Mouse (Mus musculus) adrenal gland, postnatal 14 days (tissue): ENCODE results near the gene Cd59b. TPM values are rescaled to one million over a fixed set of nuclear protein-coding genes. Genes with fewer than 3 reads are reported as not detected.
A peak's percentile ranks its signal among the peaks of the same experiment; 100 is the strongest.
"Not testable (repeated sequence)": the region's sequence is repeated elsewhere in the genome, so short reads cannot be mapped to it uniquely, and the experiment has no call there.

Experiments
- DNase-seq: peaks from one replicate; pipeline ENCODE4 v3.0.0; 2021; ENCODE audit warnings: mixed read lengths
- total RNA-seq: library from RNA; stranded (reverse); gene quantifications from 2 replicates; pipeline ENCODE4 v1.2.3, GENCODE M21; 2021

Cd59b gene
- total RNA-seq, 1 experiment from 2014 or later = 4.6 TPM

DNA sequence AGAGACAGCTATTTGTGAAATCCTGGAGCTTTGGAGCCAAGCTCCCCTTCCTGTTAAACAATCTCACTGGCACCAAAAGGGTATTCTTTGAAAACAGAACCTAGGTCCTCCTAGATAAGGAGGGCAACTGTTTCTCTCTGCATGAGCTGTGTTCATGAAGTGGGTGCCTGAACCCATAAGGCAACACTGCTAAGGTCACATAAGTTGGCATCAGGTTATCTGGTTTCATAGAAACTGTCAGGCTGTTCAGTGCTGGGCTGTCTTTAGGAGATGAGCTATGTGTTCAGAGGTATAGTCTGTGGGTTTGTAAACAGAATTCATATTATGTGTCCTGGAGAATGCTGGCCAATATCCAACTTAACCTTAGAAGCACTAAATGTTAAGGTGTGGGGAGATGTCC, 47.5 kb downstream of the Cd59b start:
- not testable (repeated sequence) for DNase-seq

DNA sequence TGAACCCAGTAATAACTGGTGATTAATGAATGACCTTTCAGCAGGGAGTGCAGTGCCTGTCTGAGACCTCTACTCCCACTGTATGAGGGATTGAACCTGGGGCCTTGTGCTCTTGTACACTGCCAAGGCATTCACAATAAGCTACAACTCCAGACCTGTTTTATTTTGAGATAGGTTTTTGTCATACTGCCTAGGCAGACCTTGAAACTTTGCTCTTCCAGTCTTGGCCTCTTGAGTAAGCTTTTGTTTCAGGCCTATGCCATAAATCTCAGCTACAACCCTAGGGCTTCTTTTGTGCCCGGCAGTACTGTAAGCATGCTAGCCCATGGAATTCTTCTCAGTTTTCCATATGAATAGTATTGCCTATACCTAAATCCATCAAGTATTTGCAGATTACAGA, 49.4 kb downstream of the Cd59b start:
- no peak for DNase-seq

DNA sequence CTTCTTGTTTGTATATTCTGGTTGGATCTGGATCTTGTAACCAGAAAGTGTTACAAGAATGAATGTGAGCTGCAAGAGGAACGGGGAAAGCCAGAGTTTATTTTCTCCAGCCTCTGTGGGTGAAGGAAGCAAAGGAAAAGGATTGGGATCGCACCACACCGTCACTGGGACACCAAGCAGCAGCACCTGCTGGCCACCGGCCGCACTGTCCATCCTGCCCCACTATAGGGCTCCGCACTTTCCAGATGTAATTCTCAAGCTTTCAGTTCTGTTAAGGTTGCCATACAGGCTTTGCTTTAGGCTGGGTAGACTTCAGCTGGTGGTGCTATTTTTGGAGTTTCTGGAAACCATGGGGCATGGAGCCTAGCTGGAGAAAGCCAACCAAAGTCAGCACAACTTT, 50.7 kb downstream of the Cd59b start:
- DNase-seq = no peak

DNA sequence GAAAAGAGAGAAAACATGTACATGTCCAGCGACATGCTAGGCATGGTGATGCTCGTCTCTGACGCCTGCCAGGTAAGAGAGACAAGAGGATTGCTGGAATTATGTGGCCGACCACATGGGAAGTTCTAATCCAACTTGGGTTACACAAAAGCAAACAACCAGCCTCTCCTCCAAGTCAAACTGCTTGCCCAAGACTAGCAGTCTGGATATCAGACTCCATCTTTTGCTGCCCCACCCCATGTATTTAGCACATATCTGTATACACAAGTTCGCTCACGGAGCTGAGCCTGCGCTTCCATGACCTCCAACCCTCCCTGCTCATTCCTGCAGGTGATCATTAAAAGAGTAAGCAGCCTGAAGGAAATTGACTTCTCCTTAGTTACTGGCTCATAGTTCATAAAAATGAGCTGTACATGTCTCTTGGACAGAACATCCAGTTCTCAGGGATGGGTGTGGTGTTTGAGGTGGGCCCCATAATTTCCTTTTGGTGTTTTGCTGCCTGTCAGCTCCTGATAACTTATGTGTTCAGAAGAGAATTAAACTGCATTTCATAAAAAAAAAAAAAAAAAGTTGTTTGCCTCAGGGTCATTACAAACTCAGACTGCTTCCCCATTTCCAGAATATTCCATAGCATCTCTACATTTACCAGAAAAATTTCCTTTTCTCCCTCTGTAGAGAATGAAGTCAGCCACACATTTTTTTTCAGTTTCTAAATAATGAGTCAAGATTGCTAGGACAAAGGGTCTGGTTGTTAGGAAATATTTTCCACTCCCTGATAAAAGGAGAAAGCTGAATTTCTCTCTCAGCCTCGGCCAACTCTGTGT, 52.2 kb downstream of the Cd59b start:
- DNase-seq = no peak

DNA sequence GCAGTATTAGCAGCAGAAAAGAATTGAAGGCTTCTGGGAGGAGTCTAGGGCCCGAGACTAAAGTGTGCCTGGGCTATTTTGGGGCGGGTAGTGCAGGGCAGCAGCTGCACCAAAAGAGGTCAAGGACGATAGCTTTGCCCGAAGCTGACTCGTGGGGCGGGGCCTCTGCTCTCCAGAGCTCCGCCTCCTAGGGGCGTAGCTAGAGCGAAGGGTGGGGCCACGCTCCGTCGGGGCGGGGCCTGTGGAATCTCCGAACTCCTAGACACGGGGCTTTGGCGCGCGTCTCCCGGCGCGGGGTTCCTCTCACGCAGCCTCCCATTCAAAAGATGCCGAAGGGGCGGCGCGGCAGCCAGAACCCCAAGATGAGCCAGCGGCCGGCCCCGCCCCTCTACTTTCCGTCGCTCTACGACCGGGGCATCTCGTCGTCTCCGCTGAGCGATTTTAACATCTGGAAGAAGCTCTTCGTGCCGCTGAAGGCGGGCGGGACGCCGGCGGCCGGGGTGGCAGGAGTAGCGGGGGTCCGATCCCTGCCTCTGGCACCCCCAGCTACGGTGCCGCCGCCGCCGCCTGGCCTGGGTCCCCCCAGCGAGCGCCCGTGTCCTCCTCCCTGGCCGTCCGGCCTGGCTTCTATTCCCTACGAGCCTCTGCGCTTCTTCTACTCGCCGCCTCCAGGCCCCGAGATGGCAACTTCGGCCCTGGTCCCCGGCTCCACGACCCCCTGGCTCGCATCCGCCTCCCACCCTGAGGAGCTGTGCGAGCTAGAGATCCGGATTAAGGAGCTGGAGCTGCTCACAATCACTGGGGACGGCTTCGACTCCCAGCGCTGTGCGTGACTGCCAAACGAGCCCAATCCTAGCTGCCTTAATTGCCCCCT, 53.1 kb downstream of the Cd59b start, which contains the start of gene A930018P22Rik:
A930018P22Rik (plus strand) TSS at position 265 of the 874 bp plus-strand sequence.
- peak; percentile 96 for DNase-seq

DNA sequence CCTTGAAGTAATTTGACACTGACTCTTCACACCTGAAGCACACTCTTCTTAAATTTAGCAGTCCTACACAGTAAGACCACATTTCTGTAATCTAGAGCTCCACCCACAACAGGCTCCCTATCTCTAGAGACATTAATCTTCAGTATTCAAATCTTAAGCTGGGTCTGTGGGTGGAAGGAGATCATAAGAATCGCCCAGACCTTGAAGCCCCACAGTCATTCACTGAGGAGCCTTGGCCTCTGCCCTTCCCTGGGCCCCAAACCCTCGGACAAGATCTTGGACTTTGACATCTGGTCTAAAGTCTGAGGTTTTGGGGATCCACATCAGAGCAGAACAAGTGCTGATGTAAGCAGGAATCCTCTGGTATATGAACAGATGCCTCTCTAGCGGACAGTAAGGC, 53.9 kb downstream of the Cd59b start:
- DNase-seq = no peak

DNA sequence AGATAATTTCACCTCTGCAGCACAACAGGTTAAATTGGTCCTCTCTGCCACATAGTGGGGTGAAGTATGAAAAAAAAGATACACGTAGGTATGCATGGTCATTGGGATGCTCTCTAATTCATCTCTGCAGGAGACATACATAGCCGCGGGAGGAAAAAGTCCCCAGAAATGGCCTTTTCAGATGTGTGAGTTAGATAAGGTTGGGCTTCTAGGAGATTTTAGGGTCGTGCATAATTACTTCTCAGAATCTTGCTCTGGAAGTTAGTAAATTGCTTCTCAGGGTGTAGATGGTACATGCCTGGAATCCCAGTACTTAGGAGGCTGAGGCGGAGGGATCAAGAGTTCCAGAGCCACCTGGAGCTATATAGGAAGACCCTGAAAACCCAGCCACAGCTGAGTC, 54.4 kb downstream of the Cd59b start:
- DNase-seq = no peak

DNA sequence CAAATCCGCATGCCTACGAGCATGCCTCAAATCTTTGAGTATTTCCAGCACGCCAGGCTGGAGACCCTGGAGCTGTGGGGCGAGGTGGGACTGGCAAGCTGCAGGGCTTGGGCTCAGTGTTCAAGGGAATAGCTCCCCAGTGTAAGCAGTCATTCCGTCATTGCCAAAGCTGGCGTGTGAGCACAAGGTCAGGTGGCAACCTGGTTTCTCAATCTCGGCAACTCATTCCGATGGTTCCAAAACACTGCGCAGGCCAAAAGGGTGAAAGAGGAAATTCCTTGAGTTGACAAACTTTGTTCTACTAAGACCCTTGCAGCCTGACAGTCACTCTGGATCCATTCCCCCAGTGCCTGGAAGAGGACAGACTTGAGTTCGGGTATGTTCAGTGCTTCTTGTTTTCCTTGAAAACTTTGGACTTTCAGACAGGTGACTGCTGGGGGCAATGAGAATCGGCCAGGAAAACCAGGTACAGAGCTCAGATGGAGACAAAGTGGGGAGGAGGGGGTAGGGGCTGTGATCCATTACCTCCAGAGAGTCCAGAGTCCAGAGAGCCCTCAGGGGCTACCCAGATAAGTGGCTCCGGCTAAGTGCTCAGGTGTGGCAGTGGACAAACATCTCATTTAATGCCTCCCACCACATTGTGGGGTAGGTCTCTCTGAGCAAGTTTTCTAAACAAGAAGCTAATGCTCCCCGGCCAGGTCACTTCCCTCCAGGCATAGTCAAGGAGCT, 59.3 kb downstream of the Cd59b start:
- peak; percentile 82 for DNase-seq

DNA sequence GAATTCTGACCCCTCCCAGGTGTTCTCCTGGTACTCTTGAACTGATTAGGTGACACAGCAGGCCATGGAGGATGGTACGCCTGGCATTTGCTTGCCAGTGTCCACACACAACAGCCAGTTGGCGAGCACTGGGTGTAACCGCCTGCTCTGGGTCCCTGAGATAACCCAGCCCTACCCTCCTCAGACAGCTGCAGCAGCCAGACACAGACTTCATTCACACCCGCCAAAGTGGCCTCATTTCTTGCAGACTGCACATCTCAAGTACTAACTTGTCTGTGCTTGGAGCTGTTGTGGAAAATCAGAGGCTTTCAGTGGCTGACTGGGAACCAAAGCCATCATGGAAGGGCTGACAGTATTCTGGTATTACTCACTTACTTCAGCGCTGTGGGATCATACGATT, 60.5 kb downstream of the Cd59b start:
- DNase-seq = no peak

DNA sequence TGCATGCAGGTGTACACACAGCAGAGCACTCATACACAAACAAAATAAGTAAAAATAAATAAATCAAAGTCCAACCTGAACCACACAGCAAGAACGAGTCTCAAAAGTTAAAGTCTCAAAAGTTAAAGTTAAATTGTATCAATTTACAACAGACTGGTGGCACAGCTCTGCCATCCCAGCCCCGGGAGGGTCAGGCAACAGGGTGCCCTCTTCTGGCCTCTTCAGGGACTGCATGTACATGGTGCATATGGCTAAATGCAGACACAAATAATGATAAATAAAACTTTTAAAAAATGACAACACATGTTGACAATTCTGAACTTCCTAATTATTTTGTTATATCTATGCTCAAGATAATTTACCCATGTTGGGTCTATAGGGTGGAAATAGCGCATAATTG, 61.3 kb downstream of the Cd59b start:
- peak; percentile 85 for DNase-seq

DNA sequence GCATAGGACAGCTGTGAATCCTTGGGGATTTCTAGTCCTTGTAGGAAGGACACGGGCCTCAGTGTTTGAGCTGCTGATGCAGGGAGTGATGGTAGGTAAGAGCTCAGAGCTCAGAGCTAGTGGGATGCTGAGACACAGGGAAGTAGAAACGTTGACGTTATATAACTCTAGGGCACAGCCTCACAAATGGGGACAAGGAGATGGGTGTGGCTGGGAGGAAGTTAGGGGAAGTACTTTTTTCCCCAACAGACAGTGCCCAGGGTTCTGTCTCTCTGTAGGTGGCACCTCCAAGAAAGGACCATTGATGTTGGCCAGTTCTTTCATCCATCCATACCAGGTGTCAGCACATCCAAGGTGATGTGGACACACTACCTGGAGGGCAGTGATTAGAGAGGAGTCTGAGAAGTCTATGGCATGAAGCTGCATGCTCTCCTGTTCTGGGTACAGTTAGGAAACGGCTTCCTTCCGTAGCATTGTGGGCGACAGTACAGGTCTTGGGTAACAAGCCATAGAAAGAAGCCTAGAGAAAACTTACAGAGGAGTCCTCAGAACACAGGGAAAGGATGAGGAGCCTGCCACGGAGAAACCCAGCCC, 62.7 kb downstream of the Cd59b start:
- no peak for DNase-seq

DNA sequence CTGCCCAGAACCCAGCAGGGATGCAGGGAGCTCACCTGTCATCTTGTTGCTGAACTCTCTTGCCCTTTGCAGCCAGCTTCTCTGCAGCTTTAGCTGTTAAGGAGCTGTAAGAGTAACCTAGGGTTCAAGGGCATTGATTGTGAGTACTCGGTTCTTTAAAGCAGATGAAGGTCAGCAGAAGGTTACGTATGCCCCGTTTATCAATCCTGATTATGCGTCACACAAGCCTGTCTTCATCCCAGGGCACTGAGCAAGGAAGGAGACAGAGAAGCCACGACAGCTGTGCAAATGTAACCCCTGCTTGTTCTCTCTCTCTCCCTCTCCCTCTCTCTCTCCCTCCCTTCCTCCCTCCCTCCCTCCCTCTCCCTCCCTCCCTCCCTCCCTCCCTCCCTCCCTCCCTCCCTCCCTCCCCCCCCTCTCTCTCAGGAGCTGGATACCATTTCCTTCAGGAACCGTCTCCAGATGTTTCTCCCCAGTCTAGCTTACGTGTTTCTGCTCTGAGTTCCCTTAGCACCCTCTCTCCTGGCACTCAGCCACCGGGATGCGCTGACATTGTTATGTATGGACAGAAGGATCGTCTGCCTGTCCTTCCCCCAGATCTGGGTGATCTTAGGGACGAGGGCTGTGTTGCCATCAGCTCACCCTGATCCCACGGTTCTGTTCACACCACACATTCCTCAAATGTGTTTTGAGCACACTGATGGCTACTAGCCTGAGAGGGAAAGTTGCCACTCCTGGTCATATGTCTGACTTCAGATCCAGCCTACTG, 63.6 kb downstream of the Cd59b start:
- DNase-seq = peak; percentile 24

DNA sequence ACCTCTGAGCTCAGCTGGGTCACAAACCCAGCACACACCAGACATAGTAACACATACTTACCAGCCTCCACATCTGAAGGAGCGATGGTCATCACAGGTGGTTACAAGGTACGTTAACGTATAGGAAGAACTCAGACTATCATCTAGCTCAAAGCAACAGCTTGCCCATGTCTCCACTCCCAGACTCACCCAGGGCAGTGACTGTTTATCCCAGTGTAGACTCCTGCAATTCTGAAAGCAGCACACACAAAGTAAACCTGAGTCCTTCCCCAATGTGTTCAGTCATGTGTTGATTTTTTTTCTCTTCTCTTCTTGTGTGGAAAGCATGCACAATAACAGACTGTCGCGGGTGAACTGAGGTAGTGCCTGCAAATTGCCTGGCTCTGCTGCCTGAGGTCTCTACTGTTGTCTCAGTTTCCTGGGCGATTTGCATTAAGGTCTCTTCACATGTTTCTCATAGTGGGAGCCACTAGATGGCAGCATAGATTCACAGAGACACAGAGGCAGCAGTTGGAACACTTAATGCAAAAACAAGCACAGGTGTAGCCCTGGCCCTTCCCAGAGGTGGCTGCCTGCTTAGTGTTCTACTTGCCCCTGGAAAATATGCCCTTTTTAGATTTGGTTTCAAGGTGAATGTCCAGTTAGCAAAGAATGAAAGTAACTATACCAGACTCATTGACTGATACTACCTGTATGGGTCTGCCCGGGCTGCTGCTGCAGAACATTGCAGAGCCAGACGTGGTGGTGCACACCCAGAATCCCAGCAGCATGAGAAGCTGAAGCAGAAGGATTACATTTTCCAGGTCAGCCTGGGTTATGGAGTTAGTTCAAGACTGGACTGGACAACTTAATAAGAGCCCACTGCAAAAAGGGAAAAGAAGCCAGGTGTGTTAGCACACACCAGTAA, 64.8 kb downstream of the Cd59b start:
- DNase-seq = peak; percentile 78

DNA sequence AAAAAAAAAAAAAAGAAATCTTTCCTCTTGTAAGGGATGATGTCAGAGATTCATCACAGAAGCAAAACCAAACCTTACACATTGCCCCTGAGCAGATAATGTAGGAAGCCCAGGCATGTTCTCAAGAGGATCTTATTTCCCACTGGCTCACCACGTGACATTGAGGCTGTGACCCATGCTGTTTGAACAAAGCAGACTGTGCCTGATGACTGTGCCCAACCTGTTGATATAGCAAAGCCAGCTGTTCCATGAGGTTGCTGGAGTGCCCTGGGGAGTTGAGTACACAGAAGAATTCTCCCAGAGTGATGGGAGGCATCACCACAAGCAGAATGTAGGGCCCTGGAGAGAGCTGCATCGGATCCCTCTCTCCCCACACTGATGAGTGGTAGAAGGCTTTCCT, 66.3 kb downstream of the Cd59b start:
- no peak for DNase-seq

Other genes starting within 250 kb of the Cd59b start
- gene Lmo2, start 111.9 kb upstream of the Cd59b start, total RNA-seq = 28.5 and 30.2 TPM in 2 replicates
- 76.7 and 79.6 TPM in 2 replicates for gene Fbxo3, start 42.1 kb upstream of the Cd59b start, total RNA-seq
- gene 4931422A03Rik, start 41.5 kb upstream of the Cd59b start, total RNA-seq = not detected in 2 replicates
- gene Gm10912, start 4.0 kb upstream of the Cd59b start, total RNA-seq = 0.59 TPM in 1 of 2 replicates, not detected in the other
- gene Gm10799, start 1.3 kb upstream of the Cd59b start, total RNA-seq = not detected in 2 replicates
- 47.4 and 51.9 TPM in 2 replicates for gene Cd59a, start 26.0 kb downstream of the Cd59b start, total RNA-seq
- 1.1 and 2.4 TPM in 2 replicates for gene A930018P22Rik, start 52.9 kb downstream of the Cd59b start, total RNA-seq